Mouse (Mus musculus): ENCODE data around the gene Mpzl2.

- no peak for TF ChIP-seq CTCF (IDR thresholded peaks at IDR 0.05; ENCODE audit: low read depth, low read length)
- TF ChIP-seq POLR2A (IDR thresholded peaks at IDR 0.05; ENCODE audit: extremely low read depth, insufficient read depth, low read length) = no peak
These were observed 24.7 kb upstream of the Mpzl2 start for GRCm38 (mm10) chr9:45014879-45015278.

Measured in liver, adult 2 months (tissue).